Mouse (Mus musculus) mature B cell (primary cell): ENCODE results near the gene Klf3.
"Not testable (repeated sequence)": the region's sequence is repeated elsewhere in the genome, so short reads cannot be mapped to it uniquely, and the experiment has no call there.

Source experiments
- in situ Hi-C: fragments of 300-500 bp; cut with MboI; formaldehyde crosslinking; loops from 2 replicates; pipeline ENCODE4 v1.14.3; 2019

The Klf3 gene

GRCm38 (mm10) chr5:64877235-64878026, 74.2 kb downstream of the Klf3 start:
- in situ Hi-C loops: no loop called here

- in situ Hi-C loops: no loop called here
Measured at GRCm38 (mm10) chr5:64878027-64878425, 74.8 kb downstream of the Klf3 start.

- in situ Hi-C loops: no loop called here
Measured at GRCm38 (mm10) chr5:64878526-64878925, 75.3 kb downstream of the Klf3 start.

GRCm38 (mm10) chr5:64879241-64879640, 76.1 kb downstream of the Klf3 start:
- in situ Hi-C loops: no loop called here

- in situ Hi-C loops: not testable (repeated sequence)
Measured at GRCm38 (mm10) chr5:64881559-64881958, 78.4 kb downstream of the Klf3 start.

- in situ Hi-C loops: not testable (repeated sequence)
Measured at GRCm38 (mm10) chr5:64881976-64882375, 78.8 kb downstream of the Klf3 start.
